Mouse (Mus musculus): ENCODE measurements around the gene Ciao2b. TPM values are rescaled to one million over a fixed set of nuclear protein-coding genes. Genes with fewer than 3 reads are reported as not detected.
A peak's percentile ranks its signal among the peaks of the same experiment; 100 is the strongest.

Gene Ciao2b
- polyA plus RNA-seq, 1 experiment = 61.8 TPM

DNA sequence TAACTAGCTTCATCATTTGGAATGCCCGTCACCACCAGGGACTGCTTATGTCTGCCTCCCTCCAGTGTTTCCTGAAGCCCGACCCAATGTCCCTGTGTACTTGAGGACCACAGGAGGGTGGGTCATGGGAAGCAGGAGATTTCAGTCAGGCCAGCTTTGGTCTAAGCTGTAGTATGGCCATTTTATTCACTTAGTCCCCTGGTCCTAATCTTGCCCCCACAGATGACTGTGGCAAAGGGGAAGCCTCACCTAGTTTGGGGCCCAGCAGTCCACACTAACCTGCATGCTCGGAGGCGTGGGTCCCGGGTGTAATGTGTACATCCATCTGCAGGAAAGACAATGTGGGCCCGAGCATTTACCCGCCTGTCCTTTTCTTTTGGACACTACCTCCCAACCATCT, 1.5 kb downstream of the Ciao2b start:
- TF ChIP-seq POLR2A (IDR thresholded peaks at IDR 0.05; ENCODE audit: control insufficient read depth, low read depth, low read length) (no peak), CTCF (IDR thresholded peaks at IDR 0.05; ENCODE audit: control insufficient read depth, insufficient read depth, insufficient replicate concordance, low read depth, low read length) (no peak)
- Histone ChIP-seq H3K4me3 (ENCODE audit: control insufficient read depth, low read depth, low read length) (peak overlapping the region; percentile 95), H3K4me1 (ENCODE audit: control insufficient read depth, insufficient read depth, low read length) (peaks cover 14% of the 10 kb centered on the region), H3K27me3 (ENCODE audit: control insufficient read depth, insufficient read depth, low read length) (no peaks in the 10 kb centered on the region), H3K36me3 (ENCODE audit: control insufficient read depth, insufficient read depth, low read length) (no peaks in the 10 kb centered on the region; the same call in 1 of the 2 replicates), H3K27ac (ENCODE audit: control insufficient read depth, insufficient read depth, low read depth, low read length) (no peak overlapping the region)

GRCm38 (mm10) chr8:104638010-104638409, 3.8 kb downstream of the Ciao2b start:
- H3K4me1 ChIP-seq (ENCODE audit: control insufficient read depth, insufficient read depth, low read length) = peaks cover 14% of the 10 kb centered on the region
- no peak overlapping the region for H3K27ac ChIP-seq (ENCODE audit: control insufficient read depth, insufficient read depth, low read depth, low read length)
- H3K27me3 ChIP-seq (ENCODE audit: control insufficient read depth, insufficient read depth, low read length) = no peaks in the 10 kb centered on the region
- TF ChIP-seq CTCF (IDR thresholded peaks at IDR 0.05; ENCODE audit: control insufficient read depth, insufficient read depth, insufficient replicate concordance, low read depth, low read length) (no peak), POLR2A (IDR thresholded peaks at IDR 0.05; ENCODE audit: control insufficient read depth, low read depth, low read length) (no peak)
- H3K36me3 ChIP-seq (ENCODE audit: control insufficient read depth, insufficient read depth, low read length) = no peaks in the 10 kb centered on the region; the same call in 1 of the 2 replicates
- no peak overlapping the region for H3K4me3 ChIP-seq (ENCODE audit: control insufficient read depth, low read depth, low read length)

DNA sequence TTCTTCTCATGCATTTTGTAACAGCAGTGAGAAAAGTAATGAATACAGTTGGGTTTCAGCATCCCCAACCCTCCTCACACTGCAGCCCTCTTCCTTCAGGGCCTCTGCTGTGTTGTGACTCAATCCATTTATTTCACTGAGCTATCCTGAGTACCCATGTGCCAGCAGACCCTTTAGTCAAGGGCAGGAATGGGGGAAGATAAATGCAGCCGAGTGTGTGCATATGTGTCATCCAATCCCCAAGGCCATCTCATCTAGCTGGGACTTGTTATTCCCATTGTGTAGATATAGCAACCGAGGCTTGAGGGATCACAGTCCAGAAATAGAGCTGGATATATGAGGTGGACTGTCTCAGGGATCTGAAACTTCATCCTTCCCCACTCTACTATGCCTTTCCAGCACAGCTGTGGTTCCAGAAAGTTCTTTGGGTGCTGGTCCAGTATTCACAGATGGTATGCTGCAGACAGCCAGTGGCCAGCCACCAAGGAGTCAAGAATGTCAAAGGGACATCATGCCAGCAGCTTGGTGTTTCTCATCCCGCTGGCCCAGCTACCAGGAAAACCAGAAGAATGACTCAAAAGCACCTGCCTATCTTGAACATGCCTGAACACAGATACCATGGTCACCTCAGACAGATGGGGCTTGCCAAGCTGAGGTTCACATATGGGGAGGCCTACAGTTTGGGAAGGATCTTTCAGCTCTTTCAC, 6.6 kb downstream of the Ciao2b start:
- Histone ChIP-seq H3K27ac (ENCODE audit: control insufficient read depth, insufficient read depth, low read depth, low read length) (no peak overlapping the region), H3K4me1 (ENCODE audit: control insufficient read depth, insufficient read depth, low read length) (peaks cover 16% of the 10 kb centered on the region)

DNA sequence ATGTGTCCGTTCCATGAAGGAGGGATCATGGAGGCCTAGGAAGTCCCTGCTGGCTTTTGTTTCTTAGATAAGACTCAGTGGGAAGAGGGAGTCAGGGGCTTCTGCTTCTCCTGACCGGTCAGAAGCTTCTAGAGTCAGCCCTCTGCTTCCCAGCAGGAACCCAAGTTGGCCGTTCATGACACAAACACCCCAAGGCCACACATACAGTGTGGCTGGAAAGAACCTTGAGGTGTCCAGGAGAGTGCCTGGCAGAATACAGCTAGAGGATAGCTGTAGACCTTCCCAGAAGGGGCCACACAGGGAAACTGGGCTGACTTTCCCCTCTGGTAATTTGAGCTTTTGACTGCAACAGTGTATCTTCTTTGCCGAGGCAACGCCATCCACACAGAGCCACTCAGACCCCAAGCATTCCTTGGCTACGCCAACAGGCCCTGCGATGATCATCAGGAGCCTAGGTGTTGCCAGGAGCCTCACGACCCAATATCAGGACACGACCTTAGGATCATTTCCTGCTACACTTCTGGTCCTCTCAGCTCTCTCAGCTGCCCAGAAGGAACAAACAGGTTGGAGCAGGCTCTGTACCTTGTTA, 8.5 kb downstream of the Ciao2b start:
- no peak for TF ChIP-seq POLR2A (IDR thresholded peaks at IDR 0.05; ENCODE audit: control insufficient read depth, low read depth, low read length)
- no peak for TF ChIP-seq CTCF (IDR thresholded peaks at IDR 0.05; ENCODE audit: control insufficient read depth, insufficient read depth, insufficient replicate concordance, low read depth, low read length)
- Histone ChIP-seq H3K36me3 (ENCODE audit: control insufficient read depth, insufficient read depth, low read length) (no peaks in the 10 kb centered on the region; the same call in 1 of the 2 replicates), H3K4me3 (ENCODE audit: control insufficient read depth, low read depth, low read length) (no peak overlapping the region), H3K27me3 (ENCODE audit: control insufficient read depth, insufficient read depth, low read length) (no peaks in the 10 kb centered on the region), H3K4me1 (ENCODE audit: control insufficient read depth, insufficient read depth, low read length) (peaks cover 18% of the 10 kb centered on the region), H3K27ac (ENCODE audit: control insufficient read depth, insufficient read depth, low read depth, low read length) (no peak overlapping the region)

More for the DNA sequence above, 6.6 kb downstream of the Ciao2b start:
- Histone ChIP-seq H3K4me3 (ENCODE audit: control insufficient read depth, low read depth, low read length) (no peak overlapping the region), H3K36me3 (ENCODE audit: control insufficient read depth, insufficient read depth, low read length) (no peaks in the 10 kb centered on the region; the same call in 1 of the 2 replicates), H3K27me3 (ENCODE audit: control insufficient read depth, insufficient read depth, low read length) (no peaks in the 10 kb centered on the region)
- TF ChIP-seq POLR2A (IDR thresholded peaks at IDR 0.05; ENCODE audit: control insufficient read depth, low read depth, low read length) (no peak), CTCF (IDR thresholded peaks at IDR 0.05; ENCODE audit: control insufficient read depth, insufficient read depth, insufficient replicate concordance, low read depth, low read length) (no peak)

GRCm38 (mm10) chr8:104632486-104632885, 9.3 kb downstream of the Ciao2b start:
- no peak overlapping the region for H3K27ac ChIP-seq (ENCODE audit: control insufficient read depth, insufficient read depth, low read depth, low read length)
- no peaks in the 10 kb centered on the region for H3K27me3 ChIP-seq (ENCODE audit: control insufficient read depth, insufficient read depth, low read length)
- H3K36me3 ChIP-seq (ENCODE audit: control insufficient read depth, insufficient read depth, low read length) = no peaks in the 10 kb centered on the region
- H3K4me3 ChIP-seq (ENCODE audit: control insufficient read depth, low read depth, low read length) = no peak overlapping the region
- TF ChIP-seq POLR2A (IDR thresholded peaks at IDR 0.05; ENCODE audit: control insufficient read depth, low read depth, low read length) = no peak
- no peak for TF ChIP-seq CTCF (IDR thresholded peaks at IDR 0.05; ENCODE audit: control insufficient read depth, insufficient read depth, insufficient replicate concordance, low read depth, low read length)
- peaks cover 18% of the 10 kb centered on the region for H3K4me1 ChIP-seq (ENCODE audit: control insufficient read depth, insufficient read depth, low read length)

DNA sequence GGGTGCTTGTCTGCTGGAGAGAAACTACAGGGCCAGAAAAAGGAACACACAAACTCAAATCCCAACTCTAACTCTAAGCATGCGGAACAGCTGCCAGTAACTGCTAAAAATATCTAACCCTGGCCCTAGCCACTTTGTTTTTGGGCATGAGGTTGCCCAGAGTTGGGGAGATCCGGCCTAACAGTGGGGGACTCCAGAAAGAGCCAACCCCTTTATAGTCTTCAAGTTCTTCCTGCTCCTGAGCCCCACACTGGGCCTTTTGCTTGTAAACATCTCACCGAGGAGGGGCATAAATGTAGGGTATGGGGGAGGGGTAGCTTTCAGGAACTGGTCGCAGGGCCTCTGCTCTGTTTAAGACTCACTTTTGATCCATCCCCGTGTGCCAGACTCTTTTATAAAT, 9.8 kb downstream of the Ciao2b start:
- no peak overlapping the region for H3K27ac ChIP-seq (ENCODE audit: control insufficient read depth, insufficient read depth, low read depth, low read length)
- H3K27me3 ChIP-seq (ENCODE audit: control insufficient read depth, insufficient read depth, low read length) = no peaks in the 10 kb centered on the region
- no peak for TF ChIP-seq CTCF (IDR thresholded peaks at IDR 0.05; ENCODE audit: control insufficient read depth, insufficient read depth, insufficient replicate concordance, low read depth, low read length)
- no peak for TF ChIP-seq POLR2A (IDR thresholded peaks at IDR 0.05; ENCODE audit: control insufficient read depth, low read depth, low read length)
- no peak overlapping the region for H3K4me3 ChIP-seq (ENCODE audit: control insufficient read depth, low read depth, low read length)
- peaks cover 18% of the 10 kb centered on the region for H3K4me1 ChIP-seq (ENCODE audit: control insufficient read depth, insufficient read depth, low read length)
- no peaks in the 10 kb centered on the region for H3K36me3 ChIP-seq (ENCODE audit: control insufficient read depth, insufficient read depth, low read length)

GRCm38 (mm10) chr8:104630981-104631663, 10.6 kb downstream of the Ciao2b start, which contains the start of gene Rrad:
Gene Rrad (minus strand): TSS chr8:104631327.
- no peaks in the 10 kb centered on the region for H3K27me3 ChIP-seq (ENCODE audit: control insufficient read depth, insufficient read depth, low read length)
- H3K4me3 ChIP-seq (ENCODE audit: control insufficient read depth, low read depth, low read length) = peak within 1 kb of the TSS; percentile 23
- no peaks in the 10 kb centered on the region for H3K36me3 ChIP-seq (ENCODE audit: control insufficient read depth, insufficient read depth, low read length)
- H3K27ac ChIP-seq (ENCODE audit: control insufficient read depth, insufficient read depth, low read depth, low read length) = no peak within 1 kb of the TSS
- H3K4me1 ChIP-seq (ENCODE audit: control insufficient read depth, insufficient read depth, low read length) = peaks cover 18% of the 10 kb centered on the region
- TF ChIP-seq CTCF (IDR thresholded peaks at IDR 0.05; ENCODE audit: control insufficient read depth, insufficient read depth, insufficient replicate concordance, low read depth, low read length) (no peak), POLR2A (IDR thresholded peaks at IDR 0.05; ENCODE audit: control insufficient read depth, low read depth, low read length) (no peak)

Measured in testis, adult 2 months (tissue).